Mouse (Mus musculus) CD8-positive naive resting alpha-beta T cell, adult 57 days (primary cell): ENCODE data around the gene Pla2g4b. TPM values are rescaled to one million over a fixed set of nuclear protein-coding genes. Genes with fewer than 3 reads are reported as not detected.

Experiments
- total RNA-seq: library from RNA; stranded (reverse); gene quantifications from one replicate; pipeline ENCODE4 v1.2.4, GENCODE M21; 2023

Pla2g4b gene
- total RNA-seq = 5.0 TPM

DNA sequence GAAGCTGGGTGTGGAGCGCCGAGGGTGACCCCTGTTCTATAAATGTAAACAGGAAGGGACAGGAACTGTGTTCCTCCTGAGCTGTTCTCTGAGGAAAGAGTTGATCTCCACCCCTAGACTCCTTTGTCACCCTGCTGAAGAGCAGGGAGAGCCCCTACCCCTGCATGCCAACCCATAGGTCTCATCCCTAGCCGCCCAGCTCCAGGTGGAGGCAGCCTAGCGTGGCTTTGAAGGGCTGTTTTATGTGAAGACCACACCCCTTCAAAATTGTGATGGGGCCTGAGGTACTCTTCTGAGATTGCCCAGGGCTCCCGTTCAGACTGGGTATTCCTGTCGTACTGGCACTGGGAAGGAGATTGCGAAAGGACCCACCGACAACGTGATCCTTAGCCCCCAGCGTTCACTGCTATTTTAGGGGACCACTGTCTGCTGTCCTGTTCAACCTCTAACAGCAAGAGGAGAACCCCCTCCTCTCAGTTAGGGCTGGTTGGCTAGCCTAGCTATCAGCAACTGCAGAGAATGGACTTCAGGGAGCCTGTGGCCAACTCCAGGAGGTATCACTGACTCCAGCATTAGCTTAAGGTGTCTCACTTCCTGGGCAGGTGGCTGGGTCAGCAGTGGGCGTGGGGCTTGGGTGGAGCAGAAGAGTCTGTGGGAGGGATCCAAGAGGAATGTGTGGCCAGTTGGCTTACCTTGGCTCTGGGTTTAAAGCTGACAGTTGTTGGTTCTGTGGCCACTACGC lies at the start of gene Pla2g4b:
Gene Pla2g4b (plus strand): TSS at position 692 of the 742 bp plus-strand sequence.

DNA sequence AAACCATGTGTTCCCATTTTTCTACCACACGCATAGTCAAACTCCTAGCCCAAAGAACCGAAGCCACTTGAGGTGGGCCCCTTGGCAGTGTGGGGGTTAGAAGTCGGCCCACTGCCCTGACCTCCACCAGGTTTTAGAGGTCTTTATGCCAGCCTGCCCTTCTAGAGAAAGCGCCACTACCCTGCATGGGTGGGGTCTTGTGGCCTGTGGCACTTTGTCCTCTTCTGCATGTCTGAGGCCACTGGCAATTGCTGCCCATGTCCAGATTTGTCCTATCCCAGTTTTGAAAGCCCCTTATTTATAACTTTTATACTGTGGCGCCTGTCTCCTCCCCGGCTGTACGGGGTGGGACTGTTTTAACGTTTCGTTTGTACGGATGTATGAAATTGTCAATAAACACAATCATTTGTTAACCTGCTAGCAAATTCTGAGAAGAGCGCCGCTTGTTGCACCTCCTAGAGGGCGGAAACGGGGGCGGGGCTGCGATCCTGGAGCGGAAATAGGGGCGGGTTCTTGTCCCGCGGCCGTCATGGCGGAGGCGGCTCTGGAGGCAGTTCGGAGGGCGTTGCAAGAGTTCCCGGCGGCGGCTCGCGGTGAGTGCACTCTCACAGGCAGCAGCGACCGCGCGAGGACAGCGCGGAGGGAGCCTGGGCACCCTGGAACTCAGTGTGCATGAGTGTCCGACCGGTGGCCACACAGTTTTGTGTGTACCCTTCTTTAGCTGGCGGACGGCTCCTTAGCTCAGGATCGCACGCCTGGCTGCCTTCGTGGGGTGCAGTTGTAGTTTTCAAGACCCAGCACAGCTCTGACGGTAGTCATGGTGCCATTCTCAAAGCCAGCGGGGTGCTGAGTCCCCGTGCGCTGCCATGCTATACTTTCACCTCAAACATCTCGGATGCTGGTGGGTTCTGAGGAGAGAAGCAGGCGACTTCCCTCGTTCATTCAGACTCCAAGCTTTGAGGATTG lies 6.0 kb upstream of the Pla2g4b start, which contains the start of the genes Jmjd7 and Gm28042:
Gene Jmjd7 (plus strand): TSS at position 500 of the 966 bp plus-strand sequence.
Gene Gm28042 (plus strand): TSS at position 510 of the 966 bp plus-strand sequence.

Other genes starting within 250 kb of the Pla2g4b start
- 34.8 TPM for gene Rpap1, start 245.9 kb upstream of the Pla2g4b start, total RNA-seq
- 6.6 TPM for gene Tyro3, start 235.7 kb upstream of the Pla2g4b start, total RNA-seq
- 81.5 TPM for gene Mga, start 136.2 kb upstream of the Pla2g4b start, total RNA-seq
- 12.2 TPM for gene Mapkbp1, start 60.7 kb upstream of the Pla2g4b start, total RNA-seq
- 11.0 TPM for gene Jmjd7, start 5.9 kb upstream of the Pla2g4b start, total RNA-seq
- gene Gm28042, start 5.9 kb upstream of the Pla2g4b start, total RNA-seq = 3.4 TPM
- gene Ehd4, start 121.2 kb downstream of the Pla2g4b start, total RNA-seq = 15.2 TPM
- gene Pla2g4e, start 211.9 kb downstream of the Pla2g4b start, total RNA-seq = not detected